Mouse (Mus musculus) thymus, adult 2 months (tissue): ENCODE measurements around the gene Mindy2.

Experiments used
- CTCF ChIP-seq: fragments of 200-500 bp; IDR thresholded peaks from 2 replicates; pipeline ENCODE4 v1.5.1; 2012; ENCODE audit warnings: mild to moderate bottlenecking, control low read depth, low read length, moderate library complexity, borderline replicate concordance; ENCODE audit not compliant: control insufficient read depth, poor library complexity, insufficient read depth; ENCODE audit errors: extremely low read depth
- POLR2A ChIP-seq: fragments of 200-500 bp; IDR thresholded peaks from 2 replicates; pipeline ENCODE4 v1.6.1; 2012; ENCODE audit warnings: mild to moderate bottlenecking, low read length, control low read depth, moderate library complexity; ENCODE audit not compliant: control insufficient read depth, poor library complexity, insufficient read depth; ENCODE audit errors: extremely low read depth

DNA sequence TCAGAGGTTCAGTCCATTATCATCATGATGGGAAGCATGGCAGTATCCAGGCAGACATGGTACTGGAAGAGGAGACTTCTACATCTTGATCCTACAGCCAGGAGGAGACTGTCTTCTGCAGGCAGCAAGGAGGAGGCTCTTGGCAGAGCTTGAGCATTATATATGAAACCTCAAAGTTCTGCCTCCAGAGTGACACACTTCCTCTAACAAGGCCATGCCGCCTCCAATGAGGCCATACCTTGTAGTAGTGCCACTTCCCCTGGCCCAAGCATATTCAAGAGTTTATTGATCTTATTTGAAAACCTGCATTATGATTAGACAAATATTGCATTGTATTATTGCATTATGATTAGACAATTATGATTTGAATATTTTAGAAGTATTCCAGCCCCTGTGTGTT lies 49.5 kb upstream of the Mindy2 start:
- TF ChIP-seq POLR2A: no peak
- TF ChIP-seq CTCF: no peak
